Mouse (Mus musculus): Measurements from ENCODE around the gene Ciart. TPM values are rescaled to one million over a fixed set of nuclear protein-coding genes. Genes with fewer than 3 reads are reported as not detected.

The Ciart gene
- polyA plus RNA-seq, 1 experiment from 2014 or later = 10.2 TPM

- ATAC-seq (ENCODE audit: low FRiP score, low read depth) = no peak
- WGBS = 93% methylated on average over 4 of the region's 4 CpGs
- no peaks in the 10 kb centered on the region for H3K9me3 ChIP-seq
- H3K36me3 ChIP-seq = no peaks in the 10 kb centered on the region
- no peaks in the 10 kb centered on the region for H3K27me3 ChIP-seq
- no peak overlapping the region for H3K4me2 ChIP-seq (replicated peaks)
- no peak overlapping the region for H3K4me3 ChIP-seq
- H3K9ac ChIP-seq = no peak overlapping the region
- H3K4me1 ChIP-seq = no peaks in the 10 kb centered on the region
- no peak overlapping the region for H3K27ac ChIP-seq
Measured at GRCm38 (mm10) chr3:95914706-95915105, 32.7 kb upstream of the Ciart start.

- Histone ChIP-seq H3K36me3 (no peaks in the 10 kb centered on the region), H3K27me3 (no peaks in the 10 kb centered on the region), H3K4me3 (no peak overlapping the region), H3K4me2 (replicated peaks) (no peak overlapping the region), H3K9me3 (no peaks in the 10 kb centered on the region), H3K27ac (no peak overlapping the region), H3K4me1 (peaks cover 44% of the 10 kb centered on the region), H3K9ac (no peak overlapping the region)
- ATAC-seq (ENCODE audit: low FRiP score, low read depth) = no peak
- 41% methylated on average over 4 of the region's 4 CpGs for WGBS
Measured at GRCm38 (mm10) chr3:95907613-95908012, 25.6 kb upstream of the Ciart start.

- H3K4me1 ChIP-seq = peaks cover 51% of the 10 kb centered on the region
- H3K9me3 ChIP-seq = no peaks in the 10 kb centered on the region
- H3K27ac ChIP-seq = 0 out of 2 replicates have a peak overlapping the region, but pooled peaks have one; percentile 2
- H3K27me3 ChIP-seq = no peaks in the 10 kb centered on the region
- peak overlapping the region; percentile 93 for H3K4me2 ChIP-seq (replicated peaks)
- H3K9ac ChIP-seq = 0 out of 2 replicates have a peak overlapping the region, but pooled peaks have one; percentile 19
- ATAC-seq (ENCODE audit: low FRiP score, low read depth) = no peak
- no peaks in the 10 kb centered on the region for H3K36me3 ChIP-seq
- under 1% methylated on average over 12 of the region's 12 CpGs for WGBS
- H3K4me3 ChIP-seq = peak overlapping the region; percentile 47
Measured at GRCm38 (mm10) chr3:95906860-95907259, 24.8 kb upstream of the Ciart start.

GRCm38 (mm10) chr3:95905940-95906492, 24.0 kb upstream of the Ciart start:
- Histone ChIP-seq H3K4me3 (peak overlapping the region; percentile 47), H3K9ac (peak overlapping the region; percentile 73; the same call in 1 of the 2 replicates), H3K27ac (no peak overlapping the region), H3K36me3 (no peaks in the 10 kb centered on the region), H3K4me2 (replicated peaks) (peak overlapping the region; percentile 93), H3K27me3 (no peaks in the 10 kb centered on the region), H3K4me1 (peaks cover 55% of the 10 kb centered on the region), H3K9me3 (no peaks in the 10 kb centered on the region)
- peak; percentile 14; the same call in 1 of the 2 replicates for ATAC-seq (ENCODE audit: low FRiP score, low read depth)
- under 1% methylated on average over 12 of the region's 12 CpGs for WGBS

- WGBS = under 1% methylated on average over 18 of the region's 18 CpGs
- H3K27me3 ChIP-seq = no peaks in the 10 kb centered on the region
- H3K27ac ChIP-seq = peak overlapping the region; percentile 72; the same call in 1 of the 2 replicates
- ATAC-seq (ENCODE audit: low FRiP score, low read depth) = peak; percentile 42
- peak overlapping the region; percentile 73 for H3K9ac ChIP-seq
- H3K9me3 ChIP-seq = no peaks in the 10 kb centered on the region
- H3K4me3 ChIP-seq = peak overlapping the region; percentile 47
- no peaks in the 10 kb centered on the region for H3K36me3 ChIP-seq
- peak overlapping the region; percentile 93 for H3K4me2 ChIP-seq (replicated peaks)
- peaks cover 55% of the 10 kb centered on the region for H3K4me1 ChIP-seq
Measured at GRCm38 (mm10) chr3:95905146-95905939, 23.3 kb upstream of the Ciart start.

GRCm38 (mm10) chr3:95904568-95904967, 22.5 kb upstream of the Ciart start, which contains the start of gene Car14:
TSS of gene Car14 (minus strand) at chr3:95904691.
- Histone ChIP-seq H3K27me3 (no peaks in the 10 kb centered on the region), H3K4me3 (peak within 1 kb of the TSS; percentile 47), H3K27ac (peak within 1 kb of the TSS; percentile 72), H3K36me3 (no peaks in the 10 kb centered on the region), H3K9ac (peak within 1 kb of the TSS; percentile 73), H3K4me2 (replicated peaks) (peak within 1 kb of the TSS; percentile 93), H3K4me1 (peaks cover 55% of the 10 kb centered on the region), H3K9me3 (no peaks in the 10 kb centered on the region)
- WGBS = under 1% methylated on average over 15 of the region's 15 CpGs
- ATAC-seq (ENCODE audit: low FRiP score, low read depth) = peak; percentile 37; the same call in 1 of the 2 replicates

GRCm38 (mm10) chr3:95903753-95904502, 21.9 kb upstream of the Ciart start:
- Histone ChIP-seq H3K36me3 (peaks cover 5% of the 10 kb centered on the region; the same call in 1 of the 2 replicates), H3K9me3 (no peaks in the 10 kb centered on the region), H3K4me1 (peaks cover 55% of the 10 kb centered on the region), H3K4me2 (replicated peaks) (peak overlapping the region; percentile 93), H3K9ac (peak overlapping the region; percentile 73), H3K4me3 (peak overlapping the region; percentile 47), H3K27me3 (no peaks in the 10 kb centered on the region), H3K27ac (peak overlapping the region; percentile 72)
- 1% methylated on average over 15 of the region's 15 CpGs for WGBS
- ATAC-seq (ENCODE audit: low FRiP score, low read depth) = peak; percentile 34; the same call in 1 of the 2 replicates

- no peak for ATAC-seq (ENCODE audit: low FRiP score, low read depth)
- Histone ChIP-seq H3K9me3 (no peaks in the 10 kb centered on the region), H3K36me3 (peaks cover 16% of the 10 kb centered on the region; the same call in 1 of the 2 replicates), H3K27me3 (no peaks in the 10 kb centered on the region), H3K9ac (peak overlapping the region; percentile 54), H3K27ac (peak overlapping the region; percentile 33; the same call in 1 of the 2 replicates), H3K4me3 (peak overlapping the region; percentile 47), H3K4me2 (replicated peaks) (peak overlapping the region; percentile 93), H3K4me1 (peaks cover 55% of the 10 kb centered on the region)
- WGBS = 18% methylated on average over 6 of the region's 6 CpGs
Measured at GRCm38 (mm10) chr3:95902643-95903042, 20.6 kb upstream of the Ciart start.

GRCm38 (mm10) chr3:95902373-95902625, 20.2 kb upstream of the Ciart start:
- H3K4me3 ChIP-seq = peak overlapping the region; percentile 47
- peaks cover 16% of the 10 kb centered on the region; the same call in 1 of the 2 replicates for H3K36me3 ChIP-seq
- H3K27ac ChIP-seq = no peak overlapping the region
- ATAC-seq (ENCODE audit: low FRiP score, low read depth) = no peak
- H3K4me2 ChIP-seq (replicated peaks) = peak overlapping the region; percentile 93
- peaks cover 54% of the 10 kb centered on the region for H3K4me1 ChIP-seq
- no peaks in the 10 kb centered on the region for H3K9me3 ChIP-seq
- peak overlapping the region; percentile 54; the same call in 1 of the 2 replicates for H3K9ac ChIP-seq
- H3K27me3 ChIP-seq = no peaks in the 10 kb centered on the region

GRCm38 (mm10) chr3:95901616-95902372, 19.7 kb upstream of the Ciart start:
- Histone ChIP-seq H3K9me3 (no peaks in the 10 kb centered on the region), H3K4me1 (peaks cover 49% of the 10 kb centered on the region), H3K4me3 (no peak overlapping the region), H3K9ac (0 out of 2 replicates have a peak overlapping the region, but pooled peaks have one; percentile 54), H3K4me2 (replicated peaks) (peak overlapping the region; percentile 93), H3K27ac (no peak overlapping the region), H3K27me3 (no peaks in the 10 kb centered on the region), H3K36me3 (peaks cover 16% of the 10 kb centered on the region; the same call in 1 of the 2 replicates)
- no peak for ATAC-seq (ENCODE audit: low FRiP score, low read depth)
- 51% methylated on average over 9 of the region's 9 CpGs for WGBS

GRCm38 (mm10) chr3:95899800-95900524, 17.9 kb upstream of the Ciart start:
- H3K4me2 ChIP-seq (replicated peaks) = no peak overlapping the region
- H3K9me3 ChIP-seq = no peaks in the 10 kb centered on the region
- no peaks in the 10 kb centered on the region for H3K27me3 ChIP-seq
- H3K4me1 ChIP-seq = peaks cover 40% of the 10 kb centered on the region
- peak overlapping the region; percentile 10; the same call in 1 of the 2 replicates for H3K27ac ChIP-seq
- no peak overlapping the region for H3K4me3 ChIP-seq
- peaks cover 16% of the 10 kb centered on the region; the same call in 1 of the 2 replicates for H3K36me3 ChIP-seq
- WGBS = 71% methylated on average over 13 of the region's 13 CpGs
- ATAC-seq (ENCODE audit: low FRiP score, low read depth) = no peak
- H3K9ac ChIP-seq = 0 out of 2 replicates have a peak overlapping the region, but pooled peaks have one; percentile 8

Data from limb, embryonic 13.5 days (tissue).